Mouse (Mus musculus): Measurements from ENCODE around the gene Defa32. TPM values are rescaled to one million over a fixed set of nuclear protein-coding genes. Genes with fewer than 3 reads are reported as not detected.

The Defa32 gene
- not detected for polyA plus RNA-seq (2017; shearing (Covaris generic))

DNA sequence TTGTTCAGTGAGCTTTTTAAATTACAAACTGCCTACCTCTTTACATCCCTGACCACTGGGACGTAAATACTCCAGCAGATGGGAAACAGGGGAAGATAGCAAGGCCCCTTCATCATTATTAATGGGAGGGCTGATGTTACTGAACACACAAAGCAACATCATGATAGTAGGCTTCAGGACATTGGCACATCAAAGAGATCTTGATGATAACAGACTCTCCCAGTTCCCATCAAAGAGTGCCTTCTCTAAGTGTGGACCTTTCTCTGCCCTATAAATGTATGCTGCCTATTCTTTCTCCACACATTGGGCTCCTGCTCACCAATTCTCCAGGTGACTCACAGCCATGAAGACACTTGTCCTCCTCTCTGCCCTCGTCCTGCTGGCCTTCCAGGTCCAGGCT is at the start of gene Defa32:
Gene Defa32, plus strand, starts transcription at position 301 of the 400 bp plus-strand sequence.

DNA sequence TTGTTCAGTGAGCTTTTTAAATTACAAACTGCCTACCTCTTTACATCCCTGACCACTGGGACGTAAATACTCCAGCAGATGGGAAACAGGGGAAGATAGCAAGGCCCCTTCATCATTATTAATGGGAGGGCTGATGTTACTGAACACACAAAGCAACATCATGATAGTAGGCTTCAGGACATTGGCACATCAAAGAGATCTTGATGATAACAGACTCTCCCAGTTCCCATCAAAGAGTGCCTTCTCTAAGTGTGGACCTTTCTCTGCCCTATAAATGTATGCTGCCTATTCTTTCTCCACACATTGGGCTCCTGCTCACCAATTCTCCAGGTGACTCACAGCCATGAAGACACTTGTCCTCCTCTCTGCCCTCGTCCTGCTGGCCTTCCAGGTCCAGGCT is 19.9 kb upstream of the Defa32 start, which contains the start of gene Defa20:
Gene Defa20, plus strand, starts transcription at position 301 of the 400 bp plus-strand sequence.

GRCm38 (mm10) chr8:21565086-21565485 is 36.3 kb downstream of the Defa32 start, which contains the start of gene Defa37:
Gene Defa37 (plus strand): TSS chr8:21565386.

Other genes starting within 250 kb of the Defa32 start
- gene Defa27, start 213.5 kb upstream of the Defa32 start, polyA plus RNA-seq (2017; shearing (Covaris generic)) = not detected
- gene Defa29, start 202.0 kb upstream of the Defa32 start, polyA plus RNA-seq (2017; shearing (Covaris generic)) = not detected
- gene Defa2, start 150.5 kb upstream of the Defa32 start, polyA plus RNA-seq (2017; shearing (Covaris generic)) = not detected
- not detected for gene Defa33, start 137.2 kb upstream of the Defa32 start, polyA plus RNA-seq (2017; shearing (Covaris generic))
- gene Defa36, start 101.6 kb upstream of the Defa32 start, polyA plus RNA-seq (2017; shearing (Covaris generic)) = not detected
- gene Gm7849, start 72.5 kb upstream of the Defa32 start, polyA plus RNA-seq (2017; shearing (Covaris generic)) = not detected
- not detected for gene Defa20, start 19.8 kb upstream of the Defa32 start, polyA plus RNA-seq (2017; shearing (Covaris generic))
- gene Defa37, start 36.4 kb downstream of the Defa32 start, polyA plus RNA-seq (2017; shearing (Covaris generic)) = not detected
- gene Defa28, start 54.0 kb downstream of the Defa32 start, polyA plus RNA-seq (2017; shearing (Covaris generic)) = not detected
- not detected for gene Gm7861, start 65.5 kb downstream of the Defa32 start, polyA plus RNA-seq (2017; shearing (Covaris generic))
- gene Defa26, start 89.2 kb downstream of the Defa32 start, polyA plus RNA-seq (2017; shearing (Covaris generic)) = not detected
- gene Defa17, start 126.7 kb downstream of the Defa32 start, polyA plus RNA-seq (2017; shearing (Covaris generic)) = not detected
- not detected for gene Defa34, start 136.8 kb downstream of the Defa32 start, polyA plus RNA-seq (2017; shearing (Covaris generic))
- gene AY761184, start 174.6 kb downstream of the Defa32 start, polyA plus RNA-seq (2017; shearing (Covaris generic)) = not detected
- gene Defa24, start 205.5 kb downstream of the Defa32 start, polyA plus RNA-seq (2017; shearing (Covaris generic)) = not detected